Mouse (Mus musculus) embryonic fibroblast, embryonic 13.5 days (primary cell): ENCODE data around the gene Sh3bp5.

ENCODE experiments used
- CTCF ChIP-seq: IDR thresholded peaks from 2 replicates; pipeline ENCODE4 v1.5.1; 2011; ENCODE audit warnings: mild to moderate bottlenecking, control low read depth, low read length, moderate library complexity, borderline replicate concordance; ENCODE audit not compliant: insufficient read depth
- POLR2A ChIP-seq: IDR thresholded peaks from 2 replicates; pipeline ENCODE4 v1.6.1; 2011; ENCODE audit warnings: low read depth, mild to moderate bottlenecking, control low read depth, low read length, moderate library complexity

GRCm38 (mm10) chr14:31323189-31323588 lies 112.7 kb downstream of the Sh3bp5 start:
- no peak for TF ChIP-seq CTCF
- no peak for TF ChIP-seq POLR2A
